Mouse (Mus musculus) limb, embryonic 10.5 days (tissue): ENCODE data around the gene Mospd1. TPM values are rescaled to one million over a fixed set of nuclear protein-coding genes. Genes with fewer than 3 reads are reported as not detected.

Experiments used
- polyA plus RNA-seq: library from polyadenylated mRNA; unstranded; fragments of >200 nt; fragmentation: Nextera tagmentation; extraction: Ambion mirVana; gene quantifications from 2 replicates; pipeline ENCODE4 v1.2.1, GENCODE M21; 2016

The Mospd1 gene
- polyA plus RNA-seq, 1 experiment from 2014 or later = 35.1 TPM

Other genes with a start within 250 kb of the Mospd1 start
- gene Plac1, start 130.4 kb downstream of the Mospd1 start, polyA plus RNA-seq = 7.7 and 10.2 TPM in 2 replicates
- 6.8 and 10.3 TPM in 2 replicates for gene Fam122b, start 100.7 kb downstream of the Mospd1 start, polyA plus RNA-seq
- gene Fam122c, start 97.1 kb downstream of the Mospd1 start, polyA plus RNA-seq = not detected in 2 replicates
- not detected in 2 replicates for gene Etd, start 64.4 kb upstream of the Mospd1 start, polyA plus RNA-seq
- 15.5 and 16.7 TPM in 2 replicates for gene Rtl8c, start 237.5 kb upstream of the Mospd1 start, polyA plus RNA-seq
- gene Gm14597, start 238.5 kb upstream of the Mospd1 start, polyA plus RNA-seq = not detected in 2 replicates